Mouse (Mus musculus) testis, postnatal 14 days (tissue): Measurements from ENCODE around the gene Plcxd2.

Experiments
- DNase-seq: peaks from one replicate; pipeline ENCODE4 v3.0.0; 2021; ENCODE audit warnings: low spot score

Plcxd2 gene

GRCm38 (mm10) chr16:45937381-45937780 lies 72.6 kb downstream of the Plcxd2 start:
- DNase-seq, result no peak

GRCm38 (mm10) chr16:45936521-45936920 lies 73.5 kb downstream of the Plcxd2 start:
- DNase-seq, result no peak

GRCm38 (mm10) chr16:45935956-45936483 lies 74.0 kb downstream of the Plcxd2 start:
- no peak for DNase-seq

GRCm38 (mm10) chr16:45934721-45935407 lies 75.2 kb downstream of the Plcxd2 start:
- no peak for DNase-seq

GRCm38 (mm10) chr16:45930308-45930707 lies 79.7 kb downstream of the Plcxd2 start:
- DNase-seq, result no peak

GRCm38 (mm10) chr16:45928090-45928489 lies 81.9 kb downstream of the Plcxd2 start:
- DNase-seq, result no peak

- no peak for DNase-seq
Observed at GRCm38 (mm10) chr16:45927601-45928000, 82.4 kb downstream of the Plcxd2 start.

GRCm38 (mm10) chr16:45926875-45927274 lies 83.1 kb downstream of the Plcxd2 start:
- DNase-seq, result no peak

- DNase-seq, result no peak
Observed at GRCm38 (mm10) chr16:45923731-45924424, 86.1 kb downstream of the Plcxd2 start.

- DNase-seq, result no peak
Observed at GRCm38 (mm10) chr16:45922546-45923229, 87.3 kb downstream of the Plcxd2 start.

- no peak for DNase-seq
Observed at GRCm38 (mm10) chr16:45919572-45919971, 90.4 kb downstream of the Plcxd2 start.
